7 mouse cellular contexts compared by ENCODE assay signal in genomic region chr4:57568268-57569068, GRCm38 (mm10). TPM values are rescaled to one million over a fixed set of nuclear protein-coding genes. Genes with fewer than 3 reads are reported as not detected.
DNase-seq lines count a peak whose midpoint lies in the region; ATAC-seq and TF ChIP-seq lines count a peak whose summit lies in the region.

No protein-coding gene starts in this region.

- no peaks in the 10 kb centered on the region for H3K9me3 ChIP-seq in lung, embryonic 14.5 days (ENCODE audit: low read depth, low read length)
- H3K9me3 ChIP-seq in limb, embryonic 10.5 days (replicated peaks) = no peaks in the 10 kb centered on the region

- H3K9ac ChIP-seq in lung, embryonic 14.5 days = peak overlapping the region; percentile 81

- H3K4me3 ChIP-seq in lung, embryonic 14.5 days (ENCODE audit: low read depth, low read length) = peak overlapping the region; percentile 61
- H3K4me3 ChIP-seq in embryonic fibroblast, embryonic 13.5 days (ENCODE audit: insufficient read depth, low read length) = peak overlapping the region; percentile 72
- peak overlapping the region; percentile 77 for H3K4me3 ChIP-seq in limb, embryonic 10.5 days
- H3K4me3 ChIP-seq in small intestine, adult 2 months (ENCODE audit: low read depth, low read length) = peak overlapping the region; percentile 54

- TF ChIP-seq POLR2A in embryonic fibroblast, embryonic 13.5 days (IDR thresholded peaks at IDR 0.05; ENCODE audit: low read depth, low read length) = no peak; the same call in 1 of the 2 replicates
- TF ChIP-seq POLR2A in small intestine, adult 2 months (IDR thresholded peaks at IDR 0.05; ENCODE audit: low read depth, low read length) = no peak

- no peaks in the 10 kb centered on the region for H3K36me3 ChIP-seq in lung, embryonic 14.5 days (ENCODE audit: insufficient read depth)
- no peaks in the 10 kb centered on the region for H3K36me3 ChIP-seq in limb, embryonic 10.5 days
- no peaks in the 10 kb centered on the region for H3K36me3 ChIP-seq in small intestine, adult 2 months (ENCODE audit: control insufficient read depth, insufficient read depth, low read length)

- no peaks in the 10 kb centered on the region for H3K27me3 ChIP-seq in lung, embryonic 14.5 days (ENCODE audit: insufficient read depth, low read length)
- peaks cover 15% of the 10 kb centered on the region for H3K27me3 ChIP-seq in limb, embryonic 10.5 days (ENCODE audit: low read depth, poor library complexity, severe bottlenecking)
- H3K27me3 ChIP-seq in small intestine, adult 2 months (ENCODE audit: control insufficient read depth, insufficient read depth, low read length) = no peaks in the 10 kb centered on the region

- peak; percentile 42 for ATAC-seq in lung, embryonic 14.5 days (ENCODE audit: insufficient read depth)

- no peak for TF ChIP-seq CTCF in lung, embryonic 14.5 days (IDR thresholded peaks at IDR 0.05; ENCODE audit: low read depth)
- TF ChIP-seq CTCF in embryonic fibroblast, embryonic 13.5 days (IDR thresholded peaks at IDR 0.05; ENCODE audit: borderline replicate concordance, insufficient read depth, low read length) = no peak
- no peak for TF ChIP-seq CTCF in small intestine, adult 2 months (IDR thresholded peaks at IDR 0.05; ENCODE audit: extremely low read depth, insufficient read length, insufficient replicate concordance, low read depth, low read length)

- 21% methylated on average over 19 of the region's 19 CpGs for WGBS in lung, embryonic 14.5 days
- 56% methylated on average over 18 of the region's 19 CpGs for WGBS in limb, embryonic 10.5 days
- WGBS in small intestine, adult 2 months = 43% methylated on average over 19 of the region's 19 CpGs

- H3K4me1 ChIP-seq in lung, embryonic 14.5 days (ENCODE audit: insufficient read depth) = peaks cover 6% of the 10 kb centered on the region; the same call in 1 of the 2 replicates
- H3K4me1 ChIP-seq in embryonic fibroblast, embryonic 13.5 days (ENCODE audit: control insufficient read depth, insufficient read depth, low read length) = peaks cover 8% of the 10 kb centered on the region; the same call in 1 of the 2 replicates
- H3K4me1 ChIP-seq in limb, embryonic 10.5 days = peaks cover 42% of the 10 kb centered on the region
- no peaks in the 10 kb centered on the region for H3K4me1 ChIP-seq in small intestine, adult 2 months (ENCODE audit: control insufficient read depth, insufficient read depth, insufficient read length, low read length)

- H3K4me2 ChIP-seq in lung, embryonic 14.5 days = peak overlapping the region; percentile 76

- peak overlapping the region; percentile 94 for H3K27ac ChIP-seq in lung, embryonic 14.5 days (ENCODE audit: low read depth)
- H3K27ac ChIP-seq in embryonic fibroblast, embryonic 13.5 days (ENCODE audit: insufficient read depth, low read length) = peak overlapping the region; percentile 69
- peak overlapping the region; percentile 96 for H3K27ac ChIP-seq in limb, embryonic 10.5 days
- H3K27ac ChIP-seq in small intestine, adult 2 months (ENCODE audit: insufficient read depth, low read depth, low read length) = no peak overlapping the region

- DNase-seq in lung, embryonic 14.5 days = peak; percentile 56
- DNase-seq in lung, postnatal 36 days = no peak
- peak; percentile 58 for DNase-seq in limb, embryonic 10.5 days (ENCODE audit: low spot score)
- no peak for DNase-seq in ovary, postnatal 10 days (ENCODE audit: low spot score)
- no peak for DNase-seq in urinary bladder, adult 2 months (ENCODE audit: low spot score)

RNA-seq across cellular contexts. Expression of gene Pakap, which starts 0.5 kb away (rescaled TPM):
- 56.2 and 57.2 TPM in 2 replicates for polyA plus RNA-seq in lung, embryonic 14.5 days (2014; fragmentation: Nextera tagmentation; extraction: Ambion mirVana)
- polyA plus RNA-seq in embryonic fibroblast, embryonic 13.5 days (2011; ENCODE audit: insufficient read length, low read depth, missing spikeins) = 14.7 and 26.4 TPM in 2 replicates
- polyA plus RNA-seq in limb, embryonic 10.5 days (2016; fragmentation: Nextera tagmentation; extraction: Ambion mirVana) = 24.6 and 39.4 TPM in 2 replicates
- polyA plus RNA-seq in small intestine, adult 2 months (2012; rRNA removed) = 0.22 and 0.30 TPM in 2 replicates
- 3.6 and 6.4 TPM in 2 replicates for polyA plus RNA-seq in urinary bladder, adult 2 months (2012; rRNA removed)

Comparison
In these comparisons a context has a peak if more than half of its experiments do, and no peak if none do; other contexts are left out.
1. DNase-seq: peak in lung, embryonic 14.5 days (single experiment) and limb, embryonic 10.5 days (single experiment); none in lung, postnatal 36 days (single experiment), ovary, postnatal 10 days (single experiment) and urinary bladder, adult 2 months (single experiment).
2. Peak in every context shown above with its lines, with median percentiles within 50 percentile points of each other: H3K4me3 ChIP-seq.